Mouse (Mus musculus): ENCODE measurements at regions not wholly inside any gene's neighbourhood (a gene's known extent, or its start where the extent isn't known, plus 50 kb on each side); places are given as distances from the start of the nearest gene placed in this dataset.
A peak's percentile ranks its signal among the peaks of the same experiment; 100 is the strongest.

- DNase-seq: no peak
Measured at GRCm38 (mm10) chr4:9132356-9132755, 893.5 kb upstream of the Car8 start.

GRCm38 (mm10) chr4:9131610-9132009 is 892.8 kb upstream of the Car8 start:
- no peak for DNase-seq

- DNase-seq: no peak
Measured at GRCm38 (mm10) chr4:9125236-9125963, 886.6 kb upstream of the Car8 start.

- DNase-seq: no peak
Measured at GRCm38 (mm10) chr4:9124586-9125232, 885.9 kb upstream of the Car8 start.

- DNase-seq: no peak
Measured at GRCm38 (mm10) chr4:9124109-9124508, 885.3 kb upstream of the Car8 start.

GRCm38 (mm10) chr4:9123396-9124031 is 884.7 kb upstream of the Car8 start:
- DNase-seq: no peak

GRCm38 (mm10) chr4:9122639-9123286 is 883.9 kb upstream of the Car8 start:
- no peak for DNase-seq

- DNase-seq: no peak
Measured at GRCm38 (mm10) chr4:9116955-9117647, 878.3 kb upstream of the Car8 start.

GRCm38 (mm10) chr4:9115874-9116273 is 877.0 kb upstream of the Car8 start:
- DNase-seq: no peak

GRCm38 (mm10) chr4:9113982-9114381 is 875.1 kb upstream of the Car8 start:
- no peak for DNase-seq

GRCm38 (mm10) chr4:9110355-9110754 is 871.5 kb upstream of the Car8 start:
- DNase-seq: no peak

- DNase-seq: peak; percentile 42
Measured at GRCm38 (mm10) chr4:9107295-9107694, 868.5 kb upstream of the Car8 start.

- no peak for DNase-seq
Measured at GRCm38 (mm10) chr4:9106778-9107177, 867.9 kb upstream of the Car8 start.

- no peak for DNase-seq
Measured at GRCm38 (mm10) chr4:9104657-9105056, 865.8 kb upstream of the Car8 start.

- DNase-seq: no peak
Measured at GRCm38 (mm10) chr4:9103958-9104357, 865.1 kb upstream of the Car8 start.

GRCm38 (mm10) chr4:9096809-9097700 is 858.2 kb upstream of the Car8 start:
- peak; percentile 78 for DNase-seq

GRCm38 (mm10) chr4:9096274-9096673 is 857.4 kb upstream of the Car8 start:
- DNase-seq: no peak

- DNase-seq: no peak
Measured at GRCm38 (mm10) chr4:9095646-9096045, 856.8 kb upstream of the Car8 start.

GRCm38 (mm10) chr4:9094522-9094921 is 855.7 kb upstream of the Car8 start:
- DNase-seq: no peak

- no peak for DNase-seq
Measured at GRCm38 (mm10) chr4:9094076-9094475, 855.2 kb upstream of the Car8 start.

GRCm38 (mm10) chr4:9083526-9083925 is 844.7 kb upstream of the Car8 start:
- no peak for DNase-seq

Measured in right cerebral cortex, adult 18-20 months (tissue).